Mouse (Mus musculus) kidney, postnatal 4 days (tissue): ENCODE measurements at regions not wholly inside any gene's neighbourhood (a gene's known extent, or its start where the extent isn't known, plus 50 kb on each side); places are given as distances from the start of the nearest gene placed in this dataset.

Experiments used
- DNase-seq, 2 experiments: peaks; one replicate each; pipeline ENCODE4 v3.0.0; 2021; ENCODE audit warnings: mixed read lengths in 2 of 2

- no peak for DNase-seq
Observed at GRCm38 (mm10) chr7:75063816-75064215, 245.2 kb downstream of the Sv2b start.

- no peak for DNase-seq
Observed at GRCm38 (mm10) chr7:75050231-75050630, 258.8 kb downstream of the Sv2b start.

DNA sequence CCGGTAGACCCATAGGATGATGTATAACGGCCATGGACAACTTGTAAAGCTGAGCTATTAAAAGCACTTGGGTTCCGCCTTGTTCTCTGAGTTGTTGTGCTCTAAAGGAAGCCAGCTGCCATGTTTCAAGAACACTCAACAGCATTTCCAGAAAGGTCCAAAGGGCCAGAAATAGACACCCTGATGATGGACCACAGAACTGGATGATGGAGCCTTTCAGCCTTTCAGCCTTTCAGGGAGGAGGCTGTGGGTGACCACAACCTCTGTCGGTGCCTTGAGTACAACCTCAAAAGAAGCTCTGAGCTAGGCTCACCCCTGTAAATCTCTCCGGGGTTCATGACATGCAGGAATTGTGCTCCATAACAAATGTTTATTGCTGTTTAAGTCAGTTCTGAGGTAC is 259.3 kb downstream of the Sv2b start:
- peak; percentile 14 to 18 for DNase-seq

DNA sequence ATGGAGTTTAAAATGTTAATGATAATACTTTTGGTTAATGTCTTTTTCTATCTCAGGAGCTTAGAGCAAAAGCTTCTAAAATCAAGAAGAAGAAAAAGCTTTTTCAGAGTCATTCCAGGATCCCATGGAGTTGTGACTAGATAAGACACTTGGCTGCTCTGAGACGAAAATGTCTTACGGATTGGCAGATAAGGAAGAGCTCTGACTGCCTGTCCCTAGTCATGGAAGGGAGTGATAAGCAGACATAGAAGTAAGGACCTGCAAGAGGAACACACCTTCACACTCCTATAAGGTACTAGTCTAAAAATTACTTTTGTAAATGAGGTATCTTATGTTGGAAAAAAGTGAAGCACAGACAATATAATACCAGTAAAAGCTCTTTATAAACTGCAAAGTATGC is 260.2 kb downstream of the Sv2b start:
- DNase-seq = no peak

- DNase-seq = no peak
Observed at GRCm38 (mm10) chr7:75047827-75048226, 261.2 kb downstream of the Sv2b start.

GRCm38 (mm10) chr7:75040871-75041270 is 268.2 kb downstream of the Sv2b start:
- peak in 1 of 2 experiments; percentile 3 for DNase-seq

- DNase-seq = no peak
Observed at GRCm38 (mm10) chr7:75026191-75026590, 282.9 kb downstream of the Sv2b start.

- DNase-seq = peak in 1 of 2 experiments; percentile 5
Observed at GRCm38 (mm10) chr7:75021966-75022365, 287.1 kb downstream of the Sv2b start.

DNA sequence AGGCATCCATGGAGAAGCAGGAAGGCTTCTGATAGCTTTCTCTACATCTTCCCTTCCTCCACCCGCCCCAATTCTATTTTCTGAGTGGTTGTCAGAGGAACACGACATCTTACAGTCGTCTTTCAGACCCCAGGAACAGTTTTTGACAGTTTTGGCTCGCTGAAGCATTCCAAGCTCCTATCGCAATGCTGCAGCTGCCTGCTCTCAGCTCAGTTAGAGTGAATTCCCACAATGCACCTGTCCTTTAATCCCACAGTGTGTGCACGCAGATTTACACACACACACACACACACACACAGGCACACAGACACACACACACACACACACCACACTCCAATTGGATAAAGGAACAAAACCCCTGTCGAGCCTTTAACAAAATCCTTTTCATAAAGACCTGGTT is 290.4 kb downstream of the Sv2b start:
- peak; percentile 8 to 33 for DNase-seq

GRCm38 (mm10) chr7:75008481-75008880 is 300.6 kb downstream of the Sv2b start:
- no peak for DNase-seq

DNA sequence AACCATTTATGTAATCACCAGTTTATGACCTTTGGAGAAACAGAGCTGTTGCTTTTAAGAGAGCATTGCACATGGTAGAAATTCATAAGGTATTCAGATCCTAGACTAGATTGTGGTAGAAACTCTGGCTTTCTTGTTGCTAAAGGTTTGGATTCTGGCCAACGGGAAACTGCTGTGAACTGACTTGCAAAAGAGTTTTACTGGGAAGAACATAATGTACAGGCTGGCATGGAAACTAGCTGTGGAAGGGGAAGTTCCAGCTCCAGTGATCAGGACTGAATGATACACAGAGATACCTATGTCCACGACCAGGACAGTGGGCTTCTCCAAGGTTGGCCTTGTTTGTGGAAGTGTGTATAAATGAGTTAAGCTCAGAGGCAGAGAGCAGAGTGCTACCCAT is 318.9 kb downstream of the Sv2b start:
- DNase-seq = no peak

- no peak for DNase-seq
Observed at GRCm38 (mm10) chr7:74979479-74979878, 329.6 kb downstream of the Sv2b start.

- no peak for DNase-seq
Observed at GRCm38 (mm10) chr7:74975986-74976385, 333.1 kb downstream of the Sv2b start.

- no peak for DNase-seq
Observed at GRCm38 (mm10) chr7:74974448-74974847, 334.6 kb downstream of the Sv2b start.

- DNase-seq = no peak
Observed at GRCm38 (mm10) chr7:74944421-74945098, 364.5 kb downstream of the Sv2b start.

DNA sequence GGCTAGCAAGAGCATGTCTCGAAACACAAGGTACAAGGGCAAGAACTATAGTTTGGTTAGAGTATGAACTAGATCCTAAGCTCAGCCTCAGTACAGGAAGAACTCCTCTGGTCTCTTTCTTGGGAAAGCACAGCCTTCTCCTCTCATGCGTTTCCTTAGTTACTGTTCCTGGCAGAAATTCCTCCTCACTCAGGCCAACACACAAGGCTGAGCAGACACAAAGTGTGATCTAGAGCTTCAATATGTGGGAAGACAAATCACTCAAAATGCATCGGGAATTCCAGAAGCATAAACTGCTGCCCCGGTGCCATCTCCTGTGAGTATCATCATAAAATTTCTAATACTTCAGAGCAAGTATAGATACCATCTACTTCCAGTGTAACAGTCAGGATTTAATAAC is 366.1 kb downstream of the Sv2b start:
- no peak for DNase-seq

- DNase-seq = no peak
Observed at GRCm38 (mm10) chr7:74942146-74942545, 366.9 kb downstream of the Sv2b start.

DNA sequence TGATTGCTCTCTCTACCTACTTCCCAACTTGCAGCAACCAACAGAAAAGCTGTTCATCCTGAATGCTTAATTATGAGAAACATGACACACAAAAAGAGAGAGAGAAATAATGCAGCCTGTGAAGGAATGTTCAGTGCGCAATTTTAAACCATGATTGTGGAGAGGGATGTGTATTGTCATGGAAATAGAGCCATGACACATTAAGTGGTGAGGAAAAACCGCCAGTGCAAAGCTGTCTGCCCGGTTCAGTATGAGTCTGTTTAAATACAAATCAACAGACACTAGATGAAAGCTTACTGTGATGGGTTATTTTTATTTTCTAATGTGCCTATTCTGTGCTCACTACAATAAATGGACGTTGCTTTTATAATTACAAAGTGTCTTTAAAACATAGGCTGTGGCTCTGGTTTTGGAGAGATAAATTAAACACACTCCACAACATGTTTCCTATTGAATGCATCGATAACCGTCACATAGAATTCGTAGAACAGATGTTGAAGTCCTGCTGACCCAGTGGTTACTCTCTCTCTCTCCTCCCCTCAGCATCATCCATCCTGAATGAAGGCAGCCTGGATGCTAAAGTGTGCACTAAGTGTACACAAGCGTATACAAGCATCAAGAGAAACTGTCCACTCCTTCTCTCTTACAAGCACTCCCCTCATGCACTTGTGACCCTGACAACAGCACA is 374.7 kb upstream of the Slco3a1 start:
- no peak for DNase-seq

- no peak for DNase-seq
Observed at GRCm38 (mm10) chr7:74928226-74928927, 373.8 kb upstream of the Slco3a1 start.

DNA sequence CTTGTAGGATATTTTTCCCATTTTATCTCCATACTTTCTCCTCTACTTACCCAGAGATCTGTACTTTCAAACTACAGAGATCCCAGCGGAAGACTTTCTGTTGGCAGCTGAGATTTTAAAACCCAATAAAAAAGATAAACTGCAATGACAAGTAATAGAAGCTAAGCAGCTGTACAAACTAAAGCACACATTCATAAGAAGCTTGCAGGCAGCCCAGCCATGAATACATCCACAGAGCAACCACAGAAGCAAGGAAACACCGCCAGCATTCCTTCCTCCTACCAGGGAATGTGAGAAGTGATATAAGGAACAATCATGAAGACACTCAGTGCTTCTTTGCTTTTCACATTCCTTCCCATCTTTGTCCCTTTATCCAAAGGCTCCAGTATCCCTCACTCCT is 372.1 kb upstream of the Slco3a1 start:
- peak; percentile 11 to 38 for DNase-seq

- no peak for DNase-seq
Observed at GRCm38 (mm10) chr7:74924156-74924555, 369.6 kb upstream of the Slco3a1 start.

GRCm38 (mm10) chr7:74908311-74908962 is 353.9 kb upstream of the Slco3a1 start:
- DNase-seq = no peak

- no peak for DNase-seq
Observed at GRCm38 (mm10) chr7:74907391-74907790, 352.8 kb upstream of the Slco3a1 start.
